11 mouse cellular contexts compared by ENCODE assay signal in genomic region chr10:10307384-10307783, GRCm38 (mm10).
DNase-seq lines count a peak whose midpoint lies in the region; ATAC-seq lines count a peak whose summit lies in the region.
"Had no signal": no experiment of that assay in that cellular context is flagged by ENCODE, and none has a peak within 500 bp of the region (broad histone marks: within the 10 kb centered on the region; RNA-seq: fewer than 3 reads in every experiment).

No protein-coding gene starts in this region.

- H3K4me3 ChIP-seq in intestine, embryonic 16.5 days (ENCODE audit: low read length), result no peak overlapping the region
- H3K4me3 ChIP-seq in intestine, embryonic 15.5 days (replicated peaks), result no peak overlapping the region
- H3K4me3 ChIP-seq in hindbrain, embryonic 13.5 days, result no peak overlapping the region

- H3K27ac ChIP-seq in intestine, embryonic 16.5 days (ENCODE audit: low read length), result no peak overlapping the region
- no peak overlapping the region for H3K27ac ChIP-seq in intestine, embryonic 15.5 days
- no peak overlapping the region for H3K27ac ChIP-seq in hindbrain, embryonic 13.5 days

- 63% methylated on average over 5 of the region's 5 CpGs for WGBS in intestine, embryonic 16.5 days
- WGBS in intestine, embryonic 15.5 days, result 64% methylated on average over 5 of the region's 5 CpGs
- 93% methylated on average over 5 of the region's 5 CpGs for WGBS in hindbrain, embryonic 13.5 days

- no peak overlapping the region for H3K4me2 ChIP-seq in intestine, embryonic 16.5 days (ENCODE audit: low read depth, low read length)
- H3K4me2 ChIP-seq in intestine, embryonic 15.5 days (replicated peaks), result no peak overlapping the region
- no peak overlapping the region for H3K4me2 ChIP-seq in hindbrain, embryonic 13.5 days

- H3K36me3 ChIP-seq in intestine, embryonic 16.5 days (ENCODE audit: control insufficient read depth, insufficient read depth, low read length), result no peaks in the 10 kb centered on the region
- H3K36me3 ChIP-seq in intestine, embryonic 15.5 days, result no peaks in the 10 kb centered on the region
- no peaks in the 10 kb centered on the region for H3K36me3 ChIP-seq in hindbrain, embryonic 13.5 days

- peak; percentile 31; the same call in 1 of the 2 replicates for ATAC-seq in intestine, embryonic 16.5 days
- no peak for ATAC-seq in intestine, embryonic 15.5 days
- peak; percentile 58 for ATAC-seq in granulocyte monocyte progenitor cell, adult 5-6 weeks (replicated peaks; ENCODE audit: poor library complexity, severe bottlenecking)
- ATAC-seq in hindbrain, embryonic 13.5 days (ENCODE audit: low FRiP score), result no peak

- no peaks in the 10 kb centered on the region for H3K27me3 ChIP-seq in intestine, embryonic 16.5 days (replicated peaks; ENCODE audit: control insufficient read depth, insufficient read depth, low read length)
- H3K27me3 ChIP-seq in intestine, embryonic 15.5 days (replicated peaks), result no peaks in the 10 kb centered on the region
- H3K27me3 ChIP-seq in hindbrain, embryonic 13.5 days, result no peaks in the 10 kb centered on the region

- no peak overlapping the region for H3K9ac ChIP-seq in intestine, embryonic 16.5 days (ENCODE audit: low read depth, low read length)
- no peak overlapping the region for H3K9ac ChIP-seq in intestine, embryonic 15.5 days
- H3K9ac ChIP-seq in hindbrain, embryonic 13.5 days, result no peak overlapping the region

- no peaks in the 10 kb centered on the region for H3K9me3 ChIP-seq in intestine, embryonic 16.5 days (ENCODE audit: control insufficient read depth, low read length)
- no peaks in the 10 kb centered on the region for H3K9me3 ChIP-seq in intestine, embryonic 15.5 days
- no peaks in the 10 kb centered on the region for H3K9me3 ChIP-seq in hindbrain, embryonic 13.5 days

- H3K4me1 ChIP-seq in intestine, embryonic 16.5 days (ENCODE audit: control insufficient read depth, insufficient read depth, low read length), result no peaks in the 10 kb centered on the region
- no peaks in the 10 kb centered on the region for H3K4me1 ChIP-seq in intestine, embryonic 15.5 days (replicated peaks)
- H3K4me1 ChIP-seq in hindbrain, embryonic 13.5 days (replicated peaks), result no peaks in the 10 kb centered on the region

- DNase-seq in CD4-positive helper T cell, adult 2 months (ENCODE audit: low read depth, low spot score), result peak; percentile 63
- DNase-seq in lung, postnatal 25 days (ENCODE audit: low spot score), result peak; percentile 23
- DNase-seq in heart, adult 18-20 months, result no peak
- no peak for DNase-seq in layer of hippocampus, adult 18-20 months (ENCODE audit: low spot score in 2 of 2)
- DNase-seq: cerebellum, postnatal 36 days; gastrocnemius, postnatal 14 days; thymus, adult 2 months had no signal

Comparison
In these comparisons a context has a peak if more than half of its experiments do, and no peak if none do; other contexts are left out.
1. ATAC-seq: peak in intestine, embryonic 16.5 days (single experiment) and granulocyte monocyte progenitor cell, adult 5-6 weeks (single experiment); none in intestine, embryonic 15.5 days (single experiment) and hindbrain, embryonic 13.5 days (single experiment).
2. DNase-seq: peak in CD4-positive helper T cell, adult 2 months (single experiment) and lung, postnatal 25 days (single experiment); none in heart, adult 18-20 months (0 of 2) and layer of hippocampus, adult 18-20 months (0 of 2).